Mouse (Mus musculus): ENCODE data around the gene Prl2c2. TPM values are rescaled to one million over a fixed set of nuclear protein-coding genes. Genes with fewer than 3 reads are reported as not detected.
"Not testable (repeated sequence)": the region's sequence is repeated elsewhere in the genome, so short reads cannot be mapped to it uniquely, and the experiment has no call there.

Prl2c2 gene
- not detected for total RNA-seq (2021)
- long read RNA-seq, experiment 1: 0 reads
- long read RNA-seq, experiment 2: 0 reads

GRCm38 (mm10) chr13:13005283-13005682 is at the start of gene Prl2c2:
Gene Prl2c2, minus strand, starts transcription at chr13:13005383.
- DNase-seq (ENCODE audit: extremely low spot score in 1 of 2, low spot score in 2 of 2); intact Hi-C loops (cut with DNase I); H3K27ac ChIP-seq; H3K4me3 ChIP-seq: not testable (repeated sequence)

GRCm38 (mm10) chr13:13025872-13026271 is 20.7 kb upstream of the Prl2c2 start:
- H3K4me3 ChIP-seq; intact Hi-C loops (cut with DNase I); H3K27ac ChIP-seq; DNase-seq (ENCODE audit: extremely low spot score in 1 of 2, low spot score in 2 of 2): not testable (repeated sequence)

GRCm38 (mm10) chr13:13013993-13014549 is 8.9 kb upstream of the Prl2c2 start:
- H3K4me3 ChIP-seq; H3K27ac ChIP-seq; DNase-seq (ENCODE audit: extremely low spot score in 1 of 2, low spot score in 2 of 2); intact Hi-C loops (cut with DNase I): not testable (repeated sequence)

Other genes with a start within 250 kb of the Prl2c2 start
- gene Prl2c3, start 205.3 kb downstream of the Prl2c2 start, total RNA-seq (2021): not detected
- gene Prl2c5, start 177.3 kb upstream of the Prl2c2 start, total RNA-seq (2021): not detected